Mouse (Mus musculus) embryonic fibroblast, embryonic 13.5 days (primary cell): Measurements from ENCODE around the gene Helz. TPM values are rescaled to one million over a fixed set of nuclear protein-coding genes. Genes with fewer than 3 reads are reported as not detected.

Experiments used
- H3K27ac ChIP-seq: 2 replicates; pipeline ENCODE4 v1.5.1; 2012; ENCODE audit warnings: low read length, control low read depth, inconsistent platforms; ENCODE audit not compliant: insufficient read depth
- H3K4me1 ChIP-seq: 2 replicates; pipeline ENCODE4 v1.6.1; 2011; ENCODE audit warnings: low read length; ENCODE audit not compliant: control insufficient read depth, insufficient read depth
- H3K4me3 ChIP-seq: 2 replicates; pipeline ENCODE4 v1.5.1; 2011; ENCODE audit warnings: mild to moderate bottlenecking, control low read depth, low read length; ENCODE audit not compliant: insufficient read depth
- CTCF ChIP-seq: IDR thresholded peaks from 2 replicates; pipeline ENCODE4 v1.5.1; 2011; ENCODE audit warnings: mild to moderate bottlenecking, control low read depth, low read length, moderate library complexity, borderline replicate concordance; ENCODE audit not compliant: insufficient read depth
- POLR2A ChIP-seq: IDR thresholded peaks from 2 replicates; pipeline ENCODE4 v1.6.1; 2011; ENCODE audit warnings: low read depth, mild to moderate bottlenecking, control low read depth, low read length, moderate library complexity
- polyA plus RNA-seq: library from polyadenylated mRNA; stranded (reverse); fragments of >200 nt; gene quantifications from 2 replicates; pipeline ENCODE4 v1.2.4, GENCODE M21; 2011; ENCODE audit warnings: low read depth; ENCODE audit not compliant: missing spikeins, insufficient read length

Helz gene
- polyA plus RNA-seq, 1 experiment = 32.3 TPM

DNA sequence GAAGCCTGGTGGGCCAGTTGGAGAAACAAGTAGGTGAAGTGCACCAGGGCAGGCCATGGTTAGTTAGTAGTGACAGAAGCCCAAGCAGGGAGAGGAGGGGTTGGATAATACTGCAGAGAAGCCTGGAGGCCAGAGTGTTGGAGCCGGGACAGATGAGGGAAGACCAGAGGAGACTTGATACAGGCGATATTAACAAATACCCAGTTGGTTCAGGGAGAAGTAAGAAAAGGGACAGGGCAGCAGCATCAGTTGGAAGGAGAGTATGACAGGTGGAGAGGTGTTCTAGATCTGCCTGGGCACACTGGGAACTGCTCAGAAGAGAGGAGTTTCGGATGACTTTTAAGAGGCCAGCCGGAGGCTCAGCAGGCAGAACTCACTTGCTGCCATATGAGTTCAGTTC, 49.7 kb downstream of the Helz start:
- Histone ChIP-seq H3K27ac (no peak overlapping the region), H3K4me3 (no peak overlapping the region), H3K4me1 (no peaks in the 10 kb centered on the region)
- TF ChIP-seq CTCF (no peak), POLR2A (no peak)

GRCm38 (mm10) chr11:107605694-107606093, 58.0 kb downstream of the Helz start:
- H3K27ac ChIP-seq = no peak overlapping the region
- H3K4me1 ChIP-seq = no peaks in the 10 kb centered on the region
- H3K4me3 ChIP-seq = no peak overlapping the region
- TF ChIP-seq POLR2A (no peak), CTCF (no peak)

DNA sequence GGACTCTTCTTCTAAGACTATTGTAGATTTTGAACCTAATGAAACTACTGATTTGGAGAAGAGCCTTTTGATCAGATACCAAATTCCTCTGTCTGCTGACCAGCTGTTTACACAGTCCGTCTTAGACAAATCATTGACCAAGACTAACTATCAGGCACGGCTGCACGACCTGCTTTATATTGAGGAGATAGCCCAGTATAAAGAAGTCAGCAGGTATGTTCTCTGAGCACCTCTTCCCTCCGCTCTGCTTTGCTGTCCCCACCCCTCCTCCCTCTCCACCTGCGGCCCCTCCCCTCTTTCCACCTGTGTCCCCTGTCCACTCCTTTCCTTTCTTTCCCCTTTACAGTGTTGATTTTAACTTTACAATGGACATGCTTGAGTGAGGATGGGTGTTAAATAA, 66.2 kb downstream of the Helz start:
- no peaks in the 10 kb centered on the region for H3K4me1 ChIP-seq

GRCm38 (mm10) chr11:107615696-107616095, 68.0 kb downstream of the Helz start:
- no peak overlapping the region for H3K4me3 ChIP-seq
- no peak overlapping the region for H3K27ac ChIP-seq
- no peak for TF ChIP-seq POLR2A
- no peak for TF ChIP-seq CTCF
- H3K4me1 ChIP-seq = no peaks in the 10 kb centered on the region

More for the DNA sequence above, 66.2 kb downstream of the Helz start:
- TF ChIP-seq POLR2A (no peak), CTCF (no peak)
- Histone ChIP-seq H3K4me3 (no peak overlapping the region), H3K27ac (no peak overlapping the region)

- TF ChIP-seq POLR2A (no peak), CTCF (no peak)
- no peaks in the 10 kb centered on the region for H3K4me1 ChIP-seq
- no peak overlapping the region for H3K27ac ChIP-seq
- no peak overlapping the region for H3K4me3 ChIP-seq
Observed at GRCm38 (mm10) chr11:107617976-107618375, 70.2 kb downstream of the Helz start.

DNA sequence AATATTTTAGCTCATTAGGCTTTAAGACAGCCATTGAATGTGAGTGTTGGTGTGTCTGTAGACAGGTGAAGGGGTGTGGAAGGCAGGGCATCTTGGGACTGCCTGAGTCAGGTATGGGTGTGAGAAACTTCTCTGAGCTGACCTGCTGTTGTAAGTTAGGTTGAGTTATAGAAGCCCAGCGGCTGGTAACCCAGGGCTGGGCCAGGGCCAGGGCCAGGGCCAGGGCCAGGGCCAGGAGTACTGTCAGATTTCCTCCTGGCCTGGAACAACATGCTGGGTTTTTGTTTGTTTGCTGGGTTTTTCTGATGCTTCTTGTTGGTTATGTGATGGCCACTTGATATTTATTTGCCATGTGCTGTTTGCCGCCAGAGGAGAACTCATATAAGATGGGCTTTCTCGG, 76.9 kb downstream of the Helz start:
- no peaks in the 10 kb centered on the region for H3K4me1 ChIP-seq
- no peak overlapping the region for H3K27ac ChIP-seq
- TF ChIP-seq CTCF = no peak
- no peak for TF ChIP-seq POLR2A
- H3K4me3 ChIP-seq = no peak overlapping the region

- H3K4me1 ChIP-seq = no peaks in the 10 kb centered on the region
- H3K27ac ChIP-seq = no peak overlapping the region
- TF ChIP-seq POLR2A = no peak
- no peak for TF ChIP-seq CTCF
- no peak overlapping the region for H3K4me3 ChIP-seq
Observed at GRCm38 (mm10) chr11:107625746-107626145, 78.0 kb downstream of the Helz start.

- H3K27ac ChIP-seq = no peak overlapping the region
- H3K4me3 ChIP-seq = no peak overlapping the region
- H3K4me1 ChIP-seq = no peaks in the 10 kb centered on the region
- TF ChIP-seq CTCF (peak; percentile 79; the same call in 1 of the 2 replicates), POLR2A (no peak)
Observed at GRCm38 (mm10) chr11:107629504-107629903, 81.8 kb downstream of the Helz start.

- Histone ChIP-seq H3K4me3 (no peak overlapping the region), H3K4me1 (no peaks in the 10 kb centered on the region), H3K27ac (no peak overlapping the region)
- TF ChIP-seq POLR2A (no peak), CTCF (no peak)
Observed at GRCm38 (mm10) chr11:107629951-107630350, 82.2 kb downstream of the Helz start.

DNA sequence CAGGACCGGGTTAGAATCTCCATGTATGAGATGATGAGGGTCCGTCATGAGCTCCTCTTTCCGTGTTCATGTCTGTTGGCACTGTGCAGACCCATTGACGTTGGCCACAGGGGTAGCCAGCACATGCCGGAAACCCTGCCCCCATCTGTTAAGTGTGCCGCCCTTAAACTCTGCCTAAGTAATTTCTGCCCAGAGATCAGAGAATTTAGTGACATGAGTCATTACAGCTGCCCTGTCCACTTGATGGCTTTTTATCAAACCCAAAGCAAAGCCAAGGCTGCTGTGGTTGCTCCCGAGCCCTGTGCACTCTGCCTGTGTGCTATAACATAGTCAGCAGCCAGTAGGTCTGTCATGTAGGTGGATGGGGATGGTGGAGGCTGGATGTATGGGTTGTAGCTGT, 83.4 kb downstream of the Helz start:
- TF ChIP-seq POLR2A (no peak), CTCF (no peak)
- Histone ChIP-seq H3K4me1 (no peaks in the 10 kb centered on the region), H3K27ac (no peak overlapping the region), H3K4me3 (no peak overlapping the region)

- Histone ChIP-seq H3K4me3 (no peak overlapping the region), H3K4me1 (no peaks in the 10 kb centered on the region), H3K27ac (no peak overlapping the region)
- TF ChIP-seq POLR2A = no peak
- TF ChIP-seq CTCF = no peak
Observed at GRCm38 (mm10) chr11:107633563-107634146, 85.9 kb downstream of the Helz start.
